Mouse (Mus musculus) lung, embryonic 15.5 days (tissue): ENCODE results near the gene Slc30a5. TPM values are rescaled to one million over a fixed set of nuclear protein-coding genes. Genes with fewer than 3 reads are reported as not detected.
"Not testable (repeated sequence)": the region's sequence is repeated elsewhere in the genome, so short reads cannot be mapped to it uniquely, and the experiment has no call there.

Experiments used
- ATAC-seq: fragments of 200-750 bp; cut with Nextera tagmentation; 2 replicates; pipeline ENCODE4 v1.8.0; 2017; ENCODE audit warnings: moderate number of reproducible peaks, borderline replicate concordance; ENCODE audit not compliant: low FRiP score, low TSS enrichment; ENCODE audit errors: extremely low read depth
- H3K27ac ChIP-seq: fragments of 300-500 bp; sonication (generic); 2 replicates; pipeline ENCODE4 v1.5.1; 2015; ENCODE audit warnings: moderate library complexity, mild to moderate bottlenecking, inconsistent platforms
- H3K27me3 ChIP-seq: fragments of 300-500 bp; sonication (generic); 2 replicates; pipeline ENCODE4 v1.6.1; 2015; ENCODE audit warnings: inconsistent platforms
- H3K36me3 ChIP-seq: fragments of 300-500 bp; sonication (generic); 2 replicates; pipeline ENCODE4 v1.6.1; 2015; ENCODE audit warnings: inconsistent platforms
- H3K4me1 ChIP-seq: fragments of 300-500 bp; sonication (generic); 2 replicates; pipeline ENCODE4 v1.6.1; 2015; ENCODE audit warnings: inconsistent platforms
- H3K4me2 ChIP-seq: fragments of 300-500 bp; sonication (generic); 2 replicates; pipeline ENCODE4 v1.6.1; 2015; ENCODE audit warnings: inconsistent platforms, mild to moderate bottlenecking, moderate library complexity
- H3K4me3 ChIP-seq: fragments of 300-500 bp; sonication (generic); 2 replicates; pipeline ENCODE4 v1.5.1; 2015; ENCODE audit warnings: mild to moderate bottlenecking, inconsistent platforms
- H3K9ac ChIP-seq: fragments of 300-500 bp; sonication (generic); 2 replicates; pipeline ENCODE4 v1.6.1; 2015; ENCODE audit warnings: inconsistent platforms
- H3K9me3 ChIP-seq: fragments of 300-500 bp; sonication (generic); 2 replicates; pipeline ENCODE4 v1.6.1; 2016; ENCODE audit warnings: inconsistent platforms
- WGBS: fragments of 180-500 bp; shearing (Covaris S2); methylation state at CpG from one replicate; pipeline ENCODE4 v1.1.7; 2015; 5-methylcytosine and 5-hydroxymethylcytosine counted together
- polyA plus RNA-seq: library from polyadenylated mRNA; unstranded; fragments of >200 nt; fragmentation: Nextera tagmentation; extraction: Ambion mirVana; gene quantifications from 2 replicates; pipeline ENCODE4 v1.2.1, GENCODE M21; 2015

Gene Slc30a5
- polyA plus RNA-seq, 1 experiment from 2014 or later: 55.2 TPM

GRCm38 (mm10) chr13:100865744-100866143 lies 32.5 kb upstream of the Slc30a5 start:
- peak overlapping the region; percentile 16 for H3K27ac ChIP-seq
- H3K9ac ChIP-seq: no peak overlapping the region

GRCm38 (mm10) chr13:100863914-100864313 lies 30.7 kb upstream of the Slc30a5 start:
- not testable (repeated sequence) for H3K9ac ChIP-seq, H3K9me3 ChIP-seq, H3K4me3 ChIP-seq, ATAC-seq, H3K27ac ChIP-seq, H3K27me3 ChIP-seq, H3K36me3 ChIP-seq, H3K4me2 ChIP-seq
- WGBS: 74% methylated on average over 1 of the region's 1 CpGs
- H3K4me1 ChIP-seq: peaks cover 10% of the 10 kb centered on the region; the same call in 1 of the 2 replicates

More at GRCm38 (mm10) chr13:100865744-100866143, 32.5 kb upstream of the Slc30a5 start:
- H3K4me2 ChIP-seq: no peak overlapping the region
- no peaks in the 10 kb centered on the region for H3K27me3 ChIP-seq
- no peak for ATAC-seq
- no peak overlapping the region for H3K4me3 ChIP-seq
- peaks cover 10% of the 10 kb centered on the region; the same call in 1 of the 2 replicates for H3K4me1 ChIP-seq
- H3K9me3 ChIP-seq: no peaks in the 10 kb centered on the region
- no peaks in the 10 kb centered on the region for H3K36me3 ChIP-seq

GRCm38 (mm10) chr13:100859117-100859516 lies 25.9 kb upstream of the Slc30a5 start:
- Histone ChIP-seq H3K9me3 (no peaks in the 10 kb centered on the region), H3K27ac (no peak overlapping the region), H3K4me2 (no peak overlapping the region), H3K4me1 (no peaks in the 10 kb centered on the region), H3K27me3 (no peaks in the 10 kb centered on the region), H3K9ac (no peak overlapping the region), H3K4me3 (no peak overlapping the region), H3K36me3 (no peaks in the 10 kb centered on the region)
- WGBS: 82% methylated on average over 7 of the region's 7 CpGs
- ATAC-seq: no peak

GRCm38 (mm10) chr13:100854174-100854573 lies 20.9 kb upstream of the Slc30a5 start:
- no peak for ATAC-seq
- H3K27me3 ChIP-seq: no peaks in the 10 kb centered on the region
- H3K9me3 ChIP-seq: no peaks in the 10 kb centered on the region
- H3K4me3 ChIP-seq: no peak overlapping the region
- no peak overlapping the region for H3K4me2 ChIP-seq
- 42% methylated on average over 4 of the region's 4 CpGs for WGBS
- H3K36me3 ChIP-seq: no peaks in the 10 kb centered on the region
- no peak overlapping the region for H3K27ac ChIP-seq
- no peaks in the 10 kb centered on the region for H3K4me1 ChIP-seq
- H3K9ac ChIP-seq: no peak overlapping the region

GRCm38 (mm10) chr13:100853120-100853519 lies 19.9 kb upstream of the Slc30a5 start:
- Histone ChIP-seq H3K4me2 (no peak overlapping the region), H3K9ac (no peak overlapping the region), H3K27ac (no peak overlapping the region), H3K27me3 (no peaks in the 10 kb centered on the region), H3K4me1 (no peaks in the 10 kb centered on the region), H3K4me3 (no peak overlapping the region), H3K9me3 (no peaks in the 10 kb centered on the region), H3K36me3 (no peaks in the 10 kb centered on the region)
- 71% methylated on average over 3 of the region's 3 CpGs for WGBS
- no peak for ATAC-seq

GRCm38 (mm10) chr13:100849137-100849536 lies 15.9 kb upstream of the Slc30a5 start:
- ATAC-seq: peak; percentile 27; the same call in 1 of the 2 replicates
- Histone ChIP-seq H3K9me3 (no peaks in the 10 kb centered on the region), H3K27ac (no peak overlapping the region), H3K4me1 (no peaks in the 10 kb centered on the region), H3K4me2 (no peak overlapping the region), H3K4me3 (no peak overlapping the region), H3K9ac (no peak overlapping the region), H3K36me3 (no peaks in the 10 kb centered on the region), H3K27me3 (no peaks in the 10 kb centered on the region)
- 91% methylated on average over 3 of the region's 3 CpGs for WGBS

- H3K9me3 ChIP-seq: no peaks in the 10 kb centered on the region
- H3K9ac ChIP-seq: no peak overlapping the region
- no peaks in the 10 kb centered on the region for H3K27me3 ChIP-seq
- no peak overlapping the region for H3K27ac ChIP-seq
- H3K36me3 ChIP-seq: no peaks in the 10 kb centered on the region
- no peaks in the 10 kb centered on the region for H3K4me1 ChIP-seq
- no peak for ATAC-seq
- H3K4me3 ChIP-seq: no peak overlapping the region
- WGBS: 45% methylated on average over 21 of the region's 21 CpGs
- H3K4me2 ChIP-seq: peak overlapping the region; percentile 26
Observed at GRCm38 (mm10) chr13:100846891-100847579, 13.8 kb upstream of the Slc30a5 start.

- Histone ChIP-seq H3K9me3 (no peaks in the 10 kb centered on the region), H3K4me2 (no peak overlapping the region), H3K4me1 (no peaks in the 10 kb centered on the region), H3K9ac (no peak overlapping the region), H3K36me3 (no peaks in the 10 kb centered on the region), H3K27me3 (no peaks in the 10 kb centered on the region), H3K4me3 (no peak overlapping the region), H3K27ac (no peak overlapping the region)
- no peak for ATAC-seq
- 62% methylated on average over 8 of the region's 8 CpGs for WGBS
Observed at GRCm38 (mm10) chr13:100846254-100846653, 13.0 kb upstream of the Slc30a5 start.

GRCm38 (mm10) chr13:100843944-100844343 lies 10.7 kb upstream of the Slc30a5 start:
- whole genome bisulfite sequencing: 61% methylated on average over 2 of the region's 2 CpGs
- H3K27me3 ChIP-seq: no peaks in the 10 kb centered on the region
- no peaks in the 10 kb centered on the region for H3K4me1 ChIP-seq
- no peak overlapping the region for H3K4me3 ChIP-seq
- H3K9ac ChIP-seq: no peak overlapping the region
- ATAC-seq: no peak
- H3K36me3 ChIP-seq: no peaks in the 10 kb centered on the region
- H3K4me2 ChIP-seq: no peak overlapping the region
- no peak overlapping the region for H3K27ac ChIP-seq
- no peaks in the 10 kb centered on the region for H3K9me3 ChIP-seq

- no peak overlapping the region for H3K9ac ChIP-seq
- no peak overlapping the region for H3K4me3 ChIP-seq
- H3K4me2 ChIP-seq: no peak overlapping the region
- no peaks in the 10 kb centered on the region for H3K36me3 ChIP-seq
- no peaks in the 10 kb centered on the region for H3K4me1 ChIP-seq
- no peaks in the 10 kb centered on the region for H3K9me3 ChIP-seq
- no peaks in the 10 kb centered on the region for H3K27me3 ChIP-seq
- no peak overlapping the region for H3K27ac ChIP-seq
- 50% methylated on average over 7 of the region's 7 CpGs for WGBS
- ATAC-seq: no peak; the same call in 1 of the 2 replicates
Observed at GRCm38 (mm10) chr13:100843016-100843725, 9.9 kb upstream of the Slc30a5 start.

- WGBS: 58% methylated on average over 6 of the region's 6 CpGs
- H3K4me2 ChIP-seq: no peak overlapping the region
- no peaks in the 10 kb centered on the region for H3K36me3 ChIP-seq
- no peak overlapping the region for H3K27ac ChIP-seq
- no peaks in the 10 kb centered on the region for H3K4me1 ChIP-seq
- H3K27me3 ChIP-seq: no peaks in the 10 kb centered on the region
- H3K9ac ChIP-seq: no peak overlapping the region
- ATAC-seq: no peak
- H3K4me3 ChIP-seq: no peak overlapping the region
- H3K9me3 ChIP-seq: no peaks in the 10 kb centered on the region
Observed at GRCm38 (mm10) chr13:100841741-100842140, 8.5 kb upstream of the Slc30a5 start.

- H3K4me3 ChIP-seq: no peak overlapping the region
- ATAC-seq: no peak
- H3K27ac ChIP-seq: no peak overlapping the region
Observed at GRCm38 (mm10) chr13:100834777-100835176, 1.6 kb upstream of the Slc30a5 start.

More at GRCm38 (mm10) chr13:100834777-100835176, 1.6 kb upstream of the Slc30a5 start:
- Histone ChIP-seq H3K36me3 (no peaks in the 10 kb centered on the region), H3K9me3 (no peaks in the 10 kb centered on the region), H3K4me1 (peaks cover 9% of the 10 kb centered on the region), H3K4me2 (no peak overlapping the region), H3K27me3 (no peaks in the 10 kb centered on the region), H3K9ac (no peak overlapping the region)
